Mouse (Mus musculus): ENCODE measurements around the gene Vsig4. TPM values are rescaled to one million over a fixed set of nuclear protein-coding genes. Genes with fewer than 3 reads are reported as not detected.

The Vsig4 gene
- polyA plus RNA-seq, 1 experiment from 2014 or later: not detected

MicroRNAs encoded within 50 kb of the gene (microRNA counts, 519-probe panel; counts per million panel counts)
- 2,875 counts per million, percentile 46 among the panel's probes with 10 or more counts for microRNA mmu-miR-223

Small RNAs within 50 kb of the gene (microRNA-seq; reads per million reads assigned to microRNA genes)
- 331 reads per million, percentile 66 among the genes with 10 or more reads in this experiment for gene Mir223

Other genes with a start within 250 kb of the Vsig4 start
- 77.9 and 87.0 TPM in 2 replicates for gene Msn, start 197.4 kb downstream of the Vsig4 start, polyA plus RNA-seq (2015; fragmentation: Nextera tagmentation; extraction: Ambion mirVana)
- gene Heph, start 161.9 kb upstream of the Vsig4 start, polyA plus RNA-seq (2015; fragmentation: Nextera tagmentation; extraction: Ambion mirVana): 22.6 and 25.0 TPM in 2 replicates
- gene Hsf3, start 162.9 kb upstream of the Vsig4 start, polyA plus RNA-seq (2015; fragmentation: Nextera tagmentation; extraction: Ambion mirVana): 0.06 TPM in 1 of 2 replicates, not detected in the other

Measured in limb, embryonic 13.5 days (tissue).